Mouse (Mus musculus): ENCODE measurements around the gene Dapl1.

DNA sequence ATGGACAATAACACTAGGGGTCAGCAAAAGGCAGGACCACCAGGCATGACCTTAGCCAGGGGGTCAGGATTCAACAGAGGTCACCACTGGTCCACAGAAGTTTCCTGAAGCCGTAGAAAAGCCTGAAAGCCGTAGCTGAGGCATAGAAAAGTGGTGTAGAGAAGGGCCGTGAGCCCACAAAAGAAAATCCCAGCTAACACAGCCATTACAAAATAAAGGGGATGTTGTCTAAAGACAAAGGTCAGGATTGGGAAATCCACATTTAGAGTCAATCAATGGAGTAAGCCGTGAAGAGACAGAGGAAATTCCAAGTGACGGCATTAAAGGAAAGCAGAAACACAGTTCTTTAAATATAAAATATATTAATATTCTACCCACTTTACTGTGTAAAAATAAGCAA, 18.8 kb upstream of the Dapl1 start:
- TF ChIP-seq TCF3 (IDR thresholded peaks at IDR 0.05; ENCODE audit: insufficient read length, low read depth) (no peak), POLR2A (IDR thresholded peaks at IDR 0.05; ENCODE audit: insufficient read length, low read depth) (no peak), CEBPB (IDR thresholded peaks at IDR 0.05; ENCODE audit: insufficient read depth, poor library complexity, severe bottlenecking) (no peak), MYOD1 (IDR thresholded peaks at IDR 0.05; ENCODE audit: control insufficient read depth in 1 of 3, insufficient read length in 2 of 3, low read depth in 2 of 3) (no peak), MYOG (IDR thresholded peaks at IDR 0.05; ENCODE audit: control insufficient read depth in 1 of 3, insufficient read depth in 1 of 3, insufficient read length in 2 of 3, low read depth in 2 of 3) (no peak), USF1 (IDR thresholded peaks at IDR 0.05; ENCODE audit: low read depth) (no peak), MAX (IDR thresholded peaks at IDR 0.05; ENCODE audit: low read depth) (no peak)
